Mouse (Mus musculus) heart, postnatal 4 days (tissue): ENCODE measurements around the gene Dgki. TPM values are rescaled to one million over a fixed set of nuclear protein-coding genes. Genes with fewer than 3 reads are reported as not detected.

ENCODE experiments used
- DNase-seq: peaks from one replicate; pipeline ENCODE4 v3.0.0; 2021
- total RNA-seq, 2 experiments: library from RNA; stranded (reverse); gene quantifications; 2 replicates each; pipeline ENCODE4 v1.2.3; 2021

Gene Dgki
- total RNA-seq, 2 experiments from 2014 or later = 0.67 to 0.70 TPM

GRCm38 (mm10) chr6:36842101-36842922 is 457.7 kb downstream of the Dgki start:
- no peak for DNase-seq

GRCm38 (mm10) chr6:36841701-36842100 is 458.3 kb downstream of the Dgki start:
- DNase-seq = no peak

GRCm38 (mm10) chr6:36841174-36841573 is 458.8 kb downstream of the Dgki start:
- DNase-seq = no peak

- DNase-seq = no peak
Observed at GRCm38 (mm10) chr6:36838747-36839146, 461.2 kb downstream of the Dgki start.

- DNase-seq = no peak
Observed at GRCm38 (mm10) chr6:36835351-36835750, 464.6 kb downstream of the Dgki start.

- no peak for DNase-seq
Observed at GRCm38 (mm10) chr6:36834695-36835265, 465.2 kb downstream of the Dgki start.

- DNase-seq = no peak
Observed at GRCm38 (mm10) chr6:36832681-36833080, 467.3 kb downstream of the Dgki start.

- no peak for DNase-seq
Observed at GRCm38 (mm10) chr6:36832207-36832606, 467.8 kb downstream of the Dgki start.

- no peak for DNase-seq
Observed at GRCm38 (mm10) chr6:36830371-36830925, 469.5 kb downstream of the Dgki start.

GRCm38 (mm10) chr6:36819784-36820050 is 480.3 kb downstream of the Dgki start:
- DNase-seq = no peak

GRCm38 (mm10) chr6:36819019-36819783 is 480.8 kb downstream of the Dgki start:
- peak; percentile 94 for DNase-seq

GRCm38 (mm10) chr6:36818281-36819018 is 481.5 kb downstream of the Dgki start:
- no peak for DNase-seq

- DNase-seq = no peak
Observed at GRCm38 (mm10) chr6:36816666-36817065, 483.3 kb downstream of the Dgki start.

- no peak for DNase-seq
Observed at GRCm38 (mm10) chr6:36815992-36816391, 484.0 kb downstream of the Dgki start.

- no peak for DNase-seq
Observed at GRCm38 (mm10) chr6:36812666-36813515, 487.1 kb downstream of the Dgki start.

GRCm38 (mm10) chr6:36810448-36810847 is 489.5 kb downstream of the Dgki start:
- DNase-seq = no peak

GRCm38 (mm10) chr6:36809747-36810285 is 490.2 kb downstream of the Dgki start, which contains the start of gene Ptn:
TSS of gene Ptn (minus strand) at chr6:36810220.
- peak; percentile 57 for DNase-seq

GRCm38 (mm10) chr6:36809311-36809726 is 490.7 kb downstream of the Dgki start:
- peak; percentile 32 for DNase-seq

GRCm38 (mm10) chr6:36808306-36809058 is 491.5 kb downstream of the Dgki start:
- DNase-seq = no peak

- DNase-seq = no peak
Observed at GRCm38 (mm10) chr6:36806906-36807305, 493.1 kb downstream of the Dgki start.
